Mouse (Mus musculus) neutrophil, adult 5-6 weeks (primary cell): ENCODE results near the gene Trabd. TPM values are rescaled to one million over a fixed set of nuclear protein-coding genes. Genes with fewer than 3 reads are reported as not detected.

ENCODE experiments used
- ATAC-seq: fragments of 151-379, 151-347 bp; 2 replicates; pipeline ENCODE4 v1.8.0; 2017; ENCODE audit warnings: mild to moderate bottlenecking, moderate TSS enrichment; ENCODE audit not compliant: insufficient number of reproducible peaks, poor library complexity, low FRiP score, severe bottlenecking; ENCODE audit errors: extremely low read depth
- total RNA-seq: library from RNA; stranded (forward); fragments of 200-1000 nt; gene quantifications from 2 replicates; pipeline ENCODE4 v1.2.3, GENCODE M21; 2017

Trabd gene
- total RNA-seq, 1 experiment from 2014 or later, result 47.6 TPM

- peak; percentile 94 for ATAC-seq
These were observed 47.9 kb downstream of the Trabd start, which contains the start of gene Tubgcp6 for GRCm38 (mm10) chr15:89122649-89123366. TSS of gene Tubgcp6 (minus strand) at chr15:89123112.

- no peak for ATAC-seq
These were observed 48.7 kb downstream of the Trabd start for GRCm38 (mm10) chr15:89123595-89123994.

GRCm38 (mm10) chr15:89124312-89124711 lies 49.4 kb downstream of the Trabd start:
- no peak for ATAC-seq

- ATAC-seq, result no peak
These were observed 50.4 kb downstream of the Trabd start for GRCm38 (mm10) chr15:89125351-89125750.

GRCm38 (mm10) chr15:89126622-89127021 lies 51.7 kb downstream of the Trabd start:
- ATAC-seq, result no peak

- ATAC-seq, result no peak
These were observed 52.5 kb downstream of the Trabd start for GRCm38 (mm10) chr15:89127364-89127940.

- peak; percentile 70 for ATAC-seq
These were observed 53.7 kb downstream of the Trabd start, which contains the start of gene Hdac10 for GRCm38 (mm10) chr15:89128382-89129350. TSS of gene Hdac10 (minus strand) at chr15:89128700.

GRCm38 (mm10) chr15:89130245-89130644 lies 55.3 kb downstream of the Trabd start:
- no peak for ATAC-seq

GRCm38 (mm10) chr15:89131316-89131715 lies 56.4 kb downstream of the Trabd start:
- peak; percentile 77 for ATAC-seq

Other genes starting within 250 kb of the Trabd start
- 12.2 and 19.4 TPM in 2 replicates for gene Pim3, start 212.9 kb upstream of the Trabd start, total RNA-seq
- not detected in 2 replicates for gene Ttll8, start 120.7 kb upstream of the Trabd start, total RNA-seq
- gene Mlc1, start 96.1 kb upstream of the Trabd start, total RNA-seq, result not detected in 2 replicates
- not detected in 2 replicates for gene Mov10l1, start 92.2 kb upstream of the Trabd start, total RNA-seq
- gene Panx2, start 15.4 kb upstream of the Trabd start, total RNA-seq, result not detected in 2 replicates
- gene Selenoo, start 14.0 kb downstream of the Trabd start, total RNA-seq, result 22.9 and 26.8 TPM in 2 replicates
- 47.3 and 49.6 TPM in 2 replicates for gene Tubgcp6, start 48.0 kb downstream of the Trabd start, total RNA-seq
- 53.8 and 58.4 TPM in 2 replicates for gene Hdac10, start 53.6 kb downstream of the Trabd start, total RNA-seq
- 6.9 and 9.0 TPM in 2 replicates for gene Mapk12, start 65.6 kb downstream of the Trabd start, total RNA-seq
- 47.4 and 48.7 TPM in 2 replicates for gene Mapk11, start 74.5 kb downstream of the Trabd start, total RNA-seq
- gene Plxnb2, start 105.7 kb downstream of the Trabd start, total RNA-seq, result 15.7 and 18.9 TPM in 2 replicates
- 14.3 and 14.5 TPM in 2 replicates for gene Dennd6b, start 121.4 kb downstream of the Trabd start, total RNA-seq
- 40.1 and 41.9 TPM in 2 replicates for gene Ppp6r2, start 136.4 kb downstream of the Trabd start, total RNA-seq
- gene Sbf1, start 240.2 kb downstream of the Trabd start, total RNA-seq, result 116 and 134 TPM in 2 replicates
- not detected in 2 replicates for gene Adm2, start 247.6 kb downstream of the Trabd start, total RNA-seq